In genomic region chr13:43208914-43209439, GRCm38 (mm10) we compare ENCODE assay signal across 10 mouse cellular contexts. TPM values are rescaled to one million over a fixed set of nuclear protein-coding genes. Genes with fewer than 3 reads are reported as not detected.
DNase-seq lines count a peak whose midpoint lies in the region; ATAC-seq and TF ChIP-seq lines count a peak whose summit lies in the region.
"Had no signal": no experiment of that assay in that cellular context is flagged by ENCODE, and none has a peak within 500 bp of the region (broad histone marks: within the 10 kb centered on the region; RNA-seq: fewer than 3 reads in every experiment).

No protein-coding gene starts in this region.

- H3K9ac ChIP-seq in forebrain, embryonic 11.5 days (ENCODE audit: low read length) = no peak overlapping the region
- no peak overlapping the region for H3K9ac ChIP-seq in forebrain, embryonic 15.5 days (replicated peaks)
- no peak overlapping the region for H3K9ac ChIP-seq in stomach, embryonic 14.5 days (replicated peaks; ENCODE audit: low read depth, low read length)
- no peak overlapping the region for H3K9ac ChIP-seq in stomach, postnatal 0 days (ENCODE audit: low read length)
- no peak overlapping the region for H3K9ac ChIP-seq in liver, embryonic 11.5 days (ENCODE audit: low read depth, low read length)
- H3K9ac ChIP-seq in stomach, embryonic 16.5 days (ENCODE audit: low read length) = no peak overlapping the region
- H3K9ac ChIP-seq: limb, embryonic 13.5 days had no signal

- DNase-seq in forebrain, embryonic 11.5 days (ENCODE audit: low spot score) = peak; percentile 52
- no peak for DNase-seq in stomach, postnatal 0 days (ENCODE audit: low spot score)
- no peak for DNase-seq in liver, embryonic 11.5 days (ENCODE audit: low spot score)
- no peak for DNase-seq in kidney, postnatal 36 days
- no peak for DNase-seq in layer of hippocampus, adult 9-11 months
- DNase-seq: kidney, postnatal 10 days had no signal

- WGBS in forebrain, embryonic 11.5 days = 40% methylated on average over 16 of the region's 16 CpGs
- 48% methylated on average over 16 of the region's 16 CpGs for WGBS in forebrain, embryonic 15.5 days
- 42% methylated on average over 16 of the region's 16 CpGs for WGBS in stomach, embryonic 14.5 days
- 45% methylated on average over 16 of the region's 16 CpGs for WGBS in stomach, postnatal 0 days
- 36% methylated on average over 16 of the region's 16 CpGs for WGBS in liver, embryonic 11.5 days
- WGBS in stomach, embryonic 16.5 days = 46% methylated on average over 16 of the region's 16 CpGs

- no peak overlapping the region for H3K4me3 ChIP-seq in forebrain, embryonic 11.5 days (ENCODE audit: low read depth, low read length)
- H3K4me3 ChIP-seq in forebrain, embryonic 15.5 days = no peak overlapping the region
- H3K4me3 ChIP-seq in stomach, embryonic 14.5 days (ENCODE audit: low read depth, low read length) = no peak overlapping the region
- no peak overlapping the region for H3K4me3 ChIP-seq in stomach, postnatal 0 days (ENCODE audit: low read depth, low read length)
- H3K4me3 ChIP-seq in liver, embryonic 11.5 days (ENCODE audit: low read depth, low read length) = no peak overlapping the region
- no peak overlapping the region for H3K4me3 ChIP-seq in stomach, embryonic 16.5 days (replicated peaks; ENCODE audit: low read length)
- H3K4me3 ChIP-seq: limb, embryonic 13.5 days had no signal

- TF ChIP-seq CTCF in stomach, postnatal 0 days (IDR thresholded peaks at IDR 0.05; ENCODE audit: low read depth) = no peak

- no peak for TF ChIP-seq EP300 in stomach, postnatal 0 days (optimal IDR thresholded peaks at IDR 0.05)

- no peaks in the 10 kb centered on the region for H3K27me3 ChIP-seq in forebrain, embryonic 11.5 days (ENCODE audit: control insufficient read depth, insufficient read depth, low read length)
- no peaks in the 10 kb centered on the region for H3K27me3 ChIP-seq in forebrain, embryonic 15.5 days
- H3K27me3 ChIP-seq in stomach, embryonic 14.5 days (ENCODE audit: control insufficient read depth, insufficient read depth, low read length) = no peaks in the 10 kb centered on the region
- H3K27me3 ChIP-seq in stomach, postnatal 0 days (ENCODE audit: control insufficient read depth, insufficient read depth, low read length) = no peaks in the 10 kb centered on the region
- no peaks in the 10 kb centered on the region for H3K27me3 ChIP-seq in liver, embryonic 11.5 days (replicated peaks; ENCODE audit: control insufficient read depth, insufficient read depth, low read length)
- H3K27me3 ChIP-seq in stomach, embryonic 16.5 days (ENCODE audit: control insufficient read depth, insufficient read depth, low read length) = no peaks in the 10 kb centered on the region
- H3K27me3 ChIP-seq: limb, embryonic 13.5 days had no signal

- no peak for ATAC-seq in forebrain, embryonic 11.5 days (replicated peaks; ENCODE audit: low FRiP score)
- ATAC-seq in forebrain, embryonic 15.5 days (replicated peaks) = no peak
- no peak for ATAC-seq in stomach, embryonic 14.5 days (ENCODE audit: insufficient number of reproducible peaks, insufficient read depth, low FRiP score, low read depth)
- ATAC-seq in stomach, postnatal 0 days (ENCODE audit: low FRiP score, low TSS enrichment) = no peak
- ATAC-seq in liver, embryonic 11.5 days (replicated peaks; ENCODE audit: low FRiP score) = peak; percentile 47
- ATAC-seq in stomach, embryonic 16.5 days (ENCODE audit: insufficient read depth, low FRiP score) = 0 out of 2 replicates have a peak, but pooled peaks have one; percentile 8

- H3K4me1 ChIP-seq in forebrain, embryonic 11.5 days (replicated peaks; ENCODE audit: control insufficient read depth, insufficient read depth, low read length) = peaks cover 4% of the 10 kb centered on the region; the same call in 1 of the 2 replicates
- H3K4me1 ChIP-seq in forebrain, embryonic 15.5 days = no peaks in the 10 kb centered on the region
- H3K4me1 ChIP-seq in stomach, embryonic 14.5 days (ENCODE audit: control insufficient read depth, insufficient read depth, low read length) = 0 out of 2 replicates have a peak, but pooled peaks cover 12% of the 10 kb centered on the region
- H3K4me1 ChIP-seq in stomach, postnatal 0 days (replicated peaks; ENCODE audit: control insufficient read depth, insufficient read depth) = no peaks in the 10 kb centered on the region
- H3K4me1 ChIP-seq in liver, embryonic 11.5 days (replicated peaks; ENCODE audit: control insufficient read depth, insufficient read depth, low read length) = peaks cover 16% of the 10 kb centered on the region
- H3K4me1 ChIP-seq in stomach, embryonic 16.5 days (ENCODE audit: control insufficient read depth, insufficient read depth, low read length) = peaks cover 12% of the 10 kb centered on the region

- no peaks in the 10 kb centered on the region for H3K9me3 ChIP-seq in forebrain, embryonic 11.5 days (ENCODE audit: control insufficient read depth, low read length)
- no peaks in the 10 kb centered on the region for H3K9me3 ChIP-seq in forebrain, embryonic 15.5 days
- H3K9me3 ChIP-seq in stomach, embryonic 14.5 days (ENCODE audit: control insufficient read depth, low read depth, low read length) = no peaks in the 10 kb centered on the region
- no peaks in the 10 kb centered on the region for H3K9me3 ChIP-seq in stomach, postnatal 0 days (ENCODE audit: control insufficient read depth, low read length)
- no peaks in the 10 kb centered on the region for H3K9me3 ChIP-seq in liver, embryonic 11.5 days (ENCODE audit: control insufficient read depth, low read length)
- no peaks in the 10 kb centered on the region for H3K9me3 ChIP-seq in stomach, embryonic 16.5 days (replicated peaks; ENCODE audit: control insufficient read depth, low read length)
- H3K9me3 ChIP-seq: limb, embryonic 13.5 days had no signal

- no peak overlapping the region for H3K4me2 ChIP-seq in forebrain, embryonic 11.5 days (ENCODE audit: low read depth, low read length, severe bottlenecking)
- H3K4me2 ChIP-seq in forebrain, embryonic 15.5 days (replicated peaks) = no peak overlapping the region
- H3K4me2 ChIP-seq in stomach, embryonic 14.5 days (replicated peaks; ENCODE audit: low read depth, low read length) = peak overlapping the region; percentile 11; the same call in 1 of the 2 replicates
- no peak overlapping the region for H3K4me2 ChIP-seq in stomach, postnatal 0 days (replicated peaks; ENCODE audit: low read depth)
- peak overlapping the region; percentile 11 for H3K4me2 ChIP-seq in liver, embryonic 11.5 days
- no peak overlapping the region for H3K4me2 ChIP-seq in stomach, embryonic 16.5 days (ENCODE audit: low read depth, low read length)
- H3K4me2 ChIP-seq: limb, embryonic 13.5 days had no signal

- H3K27ac ChIP-seq in forebrain, embryonic 11.5 days (ENCODE audit: low read depth, low read length) = no peak overlapping the region
- H3K27ac ChIP-seq in forebrain, embryonic 15.5 days (replicated peaks) = no peak overlapping the region
- no peak overlapping the region for H3K27ac ChIP-seq in stomach, embryonic 14.5 days (ENCODE audit: low read length)
- no peak overlapping the region for H3K27ac ChIP-seq in stomach, postnatal 0 days (replicated peaks)
- H3K27ac ChIP-seq in liver, embryonic 11.5 days (ENCODE audit: low read depth, low read length) = no peak overlapping the region
- no peak overlapping the region for H3K27ac ChIP-seq in stomach, embryonic 16.5 days (ENCODE audit: low read length)
- H3K27ac ChIP-seq: limb, embryonic 13.5 days had no signal

- no peaks in the 10 kb centered on the region for H3K36me3 ChIP-seq in forebrain, embryonic 11.5 days (ENCODE audit: control insufficient read depth, insufficient read depth, low read length)
- H3K36me3 ChIP-seq in forebrain, embryonic 15.5 days = no peaks in the 10 kb centered on the region
- no peaks in the 10 kb centered on the region for H3K36me3 ChIP-seq in stomach, embryonic 14.5 days (ENCODE audit: control insufficient read depth, insufficient read depth, low read length)
- no peaks in the 10 kb centered on the region for H3K36me3 ChIP-seq in stomach, postnatal 0 days (ENCODE audit: control insufficient read depth, insufficient read depth, low read length)
- no peaks in the 10 kb centered on the region for H3K36me3 ChIP-seq in liver, embryonic 11.5 days (ENCODE audit: control insufficient read depth, insufficient read depth, low read length)
- H3K36me3 ChIP-seq in stomach, embryonic 16.5 days (ENCODE audit: control insufficient read depth, insufficient read depth, low read length) = no peaks in the 10 kb centered on the region
- H3K36me3 ChIP-seq: limb, embryonic 13.5 days had no signal

RNA-seq across cellular contexts. Expression of gene Tbc1d7, which starts 37.7 kb away (rescaled TPM):
- 70.0 and 74.7 TPM in 2 replicates for polyA plus RNA-seq in forebrain, embryonic 11.5 days (2014; fragmentation: Nextera tagmentation; extraction: Ambion mirVana)
- 79.1 and 79.9 TPM in 2 replicates for polyA plus RNA-seq in forebrain, embryonic 15.5 days (2015; fragmentation: Nextera tagmentation; extraction: Ambion mirVana)
- polyA plus RNA-seq in stomach, embryonic 14.5 days (2014; fragmentation: Nextera tagmentation; extraction: Ambion mirVana) = 47.8 and 51.6 TPM in 2 replicates
- polyA plus RNA-seq in stomach, postnatal 0 days (2015; fragmentation: Nextera tagmentation; extraction: Ambion mirVana) = 30.9 and 31.3 TPM in 2 replicates
- 28.9 and 34.8 TPM in 2 replicates for polyA plus RNA-seq in liver, embryonic 11.5 days (2014; fragmentation: Nextera tagmentation; extraction: Ambion mirVana)
- 32.5 and 36.7 TPM in 2 replicates for polyA plus RNA-seq in stomach, embryonic 16.5 days (2015; fragmentation: Nextera tagmentation; extraction: Ambion mirVana)

Comparison
In these comparisons a context has a peak if more than half of its experiments do, and no peak if none do; other contexts are left out.
1. ATAC-seq: peak in liver, embryonic 11.5 days (single experiment) and stomach, embryonic 16.5 days (single experiment); none in forebrain, embryonic 11.5 days (single experiment), forebrain, embryonic 15.5 days (single experiment), stomach, embryonic 14.5 days (single experiment) and stomach, postnatal 0 days (single experiment).
2. H3K4me2 ChIP-seq: peak in stomach, embryonic 14.5 days (single experiment) and liver, embryonic 11.5 days (single experiment); none in forebrain, embryonic 11.5 days (single experiment), forebrain, embryonic 15.5 days (single experiment), stomach, postnatal 0 days (single experiment) and stomach, embryonic 16.5 days (single experiment).